Mouse (Mus musculus): Measurements from ENCODE around the gene Hinfp.
"Not testable (repeated sequence)": the region's sequence is repeated elsewhere in the genome, so short reads cannot be mapped to it uniquely, and the experiment has no call there.

The Hinfp gene

GRCm38 (mm10) chr9:44305466-44306079 is at the start of gene Hinfp:
Hinfp (minus strand) TSS chr9:44305671.
- peak; percentile 99 for ATAC-seq (ENCODE audit: insufficient number of reproducible peaks, low FRiP score, low TSS enrichment)

GRCm38 (mm10) chr9:44353142-44353541 is 47.7 kb upstream of the Hinfp start:
- ATAC-seq (ENCODE audit: insufficient number of reproducible peaks, low FRiP score, low TSS enrichment), result no peak

GRCm38 (mm10) chr9:44352337-44352736 is 46.9 kb upstream of the Hinfp start:
- no peak for ATAC-seq (ENCODE audit: insufficient number of reproducible peaks, low FRiP score, low TSS enrichment)

- no peak for ATAC-seq (ENCODE audit: insufficient number of reproducible peaks, low FRiP score, low TSS enrichment)
Observed at GRCm38 (mm10) chr9:44351396-44351795, 45.9 kb upstream of the Hinfp start.

GRCm38 (mm10) chr9:44348546-44348945 is 43.1 kb upstream of the Hinfp start:
- ATAC-seq (ENCODE audit: insufficient number of reproducible peaks, low FRiP score, low TSS enrichment), result no peak

- no peak for ATAC-seq (ENCODE audit: insufficient number of reproducible peaks, low FRiP score, low TSS enrichment)
Observed at GRCm38 (mm10) chr9:44347621-44348020, 42.1 kb upstream of the Hinfp start.

- ATAC-seq (ENCODE audit: insufficient number of reproducible peaks, low FRiP score, low TSS enrichment), result no peak
Observed at GRCm38 (mm10) chr9:44347166-44347565, 41.7 kb upstream of the Hinfp start.

GRCm38 (mm10) chr9:44345570-44346433 is 40.3 kb upstream of the Hinfp start:
- no peak for ATAC-seq (ENCODE audit: insufficient number of reproducible peaks, low FRiP score, low TSS enrichment)

GRCm38 (mm10) chr9:44343781-44344421 is 38.4 kb upstream of the Hinfp start, which contains the start of gene Hmbs:
Hmbs (minus strand) TSS chr9:44344228.
- ATAC-seq (ENCODE audit: insufficient number of reproducible peaks, low FRiP score, low TSS enrichment), result peak; percentile 88

GRCm38 (mm10) chr9:44343290-44343689 is 37.8 kb upstream of the Hinfp start:
- ATAC-seq (ENCODE audit: insufficient number of reproducible peaks, low FRiP score, low TSS enrichment), result no peak

- ATAC-seq (ENCODE audit: insufficient number of reproducible peaks, low FRiP score, low TSS enrichment), result no peak
Observed at GRCm38 (mm10) chr9:44342605-44343004, 37.1 kb upstream of the Hinfp start.

GRCm38 (mm10) chr9:44342173-44342572 is 36.7 kb upstream of the Hinfp start:
- ATAC-seq (ENCODE audit: insufficient number of reproducible peaks, low FRiP score, low TSS enrichment), result no peak

GRCm38 (mm10) chr9:44341487-44341886 is 36.0 kb upstream of the Hinfp start:
- ATAC-seq (ENCODE audit: insufficient number of reproducible peaks, low FRiP score, low TSS enrichment), result no peak

GRCm38 (mm10) chr9:44338574-44338973 is 33.1 kb upstream of the Hinfp start:
- no peak for ATAC-seq (ENCODE audit: insufficient number of reproducible peaks, low FRiP score, low TSS enrichment)

GRCm38 (mm10) chr9:44337436-44338169 is 32.1 kb upstream of the Hinfp start:
- no peak for ATAC-seq (ENCODE audit: insufficient number of reproducible peaks, low FRiP score, low TSS enrichment)

GRCm38 (mm10) chr9:44336964-44337363 is 31.5 kb upstream of the Hinfp start:
- no peak for ATAC-seq (ENCODE audit: insufficient number of reproducible peaks, low FRiP score, low TSS enrichment)

- ATAC-seq (ENCODE audit: insufficient number of reproducible peaks, low FRiP score, low TSS enrichment), result not testable (repeated sequence)
Observed at GRCm38 (mm10) chr9:44336513-44336912, 31.0 kb upstream of the Hinfp start.

GRCm38 (mm10) chr9:44336093-44336406 is 30.6 kb upstream of the Hinfp start:
- no peak for ATAC-seq (ENCODE audit: insufficient number of reproducible peaks, low FRiP score, low TSS enrichment)

- ATAC-seq (ENCODE audit: insufficient number of reproducible peaks, low FRiP score, low TSS enrichment), result peak; percentile 17; the same call in 1 of the 2 replicates
Observed at GRCm38 (mm10) chr9:44335331-44336092, 30.0 kb upstream of the Hinfp start.

All from cerebellum, adult (tissue).